Mouse (Mus musculus): Measurements from ENCODE around the gene Prl2c3. TPM values are rescaled to one million over a fixed set of nuclear protein-coding genes. Genes with fewer than 3 reads are reported as not detected.

Gene Prl2c3
- polyA plus RNA-seq (2017; shearing (Covaris generic)), result not detected

GRCm38 (mm10) chr13:12799979-12800378 lies at the start of gene Prl2c3:
Gene Prl2c3, minus strand, starts transcription at chr13:12800079.

Other genes starting within 250 kb of the Prl2c3 start
- 10.6 TPM for gene Ero1lb, start 234.2 kb downstream of the Prl2c3 start, polyA plus RNA-seq (2017; shearing (Covaris generic))
- not detected for gene Prl2c2, start 205.3 kb upstream of the Prl2c3 start, polyA plus RNA-seq (2017; shearing (Covaris generic))